Mouse (Mus musculus): ENCODE data around the gene Ddx20.
A peak's percentile ranks its signal among the peaks of the same experiment; 100 is the strongest.

Gene Ddx20

GRCm38 (mm10) chr3:105705061-105705549 is 17.7 kb upstream of the Ddx20 start:
- DNase-seq (ENCODE audit: low read depth) = peak; percentile 55

GRCm38 (mm10) chr3:105704031-105705008 is 16.9 kb upstream of the Ddx20 start, which contains the start of gene Inka2:
TSS of gene Inka2 (plus strand) at chr3:105704599.
- DNase-seq (ENCODE audit: low read depth) = peak; percentile 92

- DNase-seq (ENCODE audit: low read depth) = no peak
Observed at GRCm38 (mm10) chr3:105703571-105703970, 16.2 kb upstream of the Ddx20 start.

- DNase-seq (ENCODE audit: low read depth) = no peak
Observed at GRCm38 (mm10) chr3:105701399-105701798, 14.0 kb upstream of the Ddx20 start.

- peak; percentile 71 for DNase-seq (ENCODE audit: low read depth)
Observed at GRCm38 (mm10) chr3:105700786-105701185, 13.4 kb upstream of the Ddx20 start.

- DNase-seq (ENCODE audit: low read depth) = no peak
Observed at GRCm38 (mm10) chr3:105699241-105699933, 12.0 kb upstream of the Ddx20 start.

- no peak for DNase-seq (ENCODE audit: low read depth)
Observed at GRCm38 (mm10) chr3:105698311-105698710, 10.9 kb upstream of the Ddx20 start.

- DNase-seq (ENCODE audit: low read depth) = no peak
Observed at GRCm38 (mm10) chr3:105697148-105697441, 9.7 kb upstream of the Ddx20 start.

- no peak for DNase-seq (ENCODE audit: low read depth)
Observed at GRCm38 (mm10) chr3:105696387-105697147, 9.2 kb upstream of the Ddx20 start.

GRCm38 (mm10) chr3:105695476-105696386 is 8.4 kb upstream of the Ddx20 start:
- DNase-seq (ENCODE audit: low read depth) = no peak

- DNase-seq (ENCODE audit: low read depth) = no peak
Observed at GRCm38 (mm10) chr3:105693327-105694080, 6.1 kb upstream of the Ddx20 start.

- DNase-seq (ENCODE audit: low read depth) = peak; percentile 37
Observed at GRCm38 (mm10) chr3:105688536-105688935, 1.2 kb upstream of the Ddx20 start.

- peak; percentile 55 for DNase-seq (ENCODE audit: low read depth)
Observed at GRCm38 (mm10) chr3:105686394-105687323, 715 bp downstream of the Ddx20 start.

- DNase-seq (ENCODE audit: low read depth) = no peak
Observed at GRCm38 (mm10) chr3:105680346-105680745, 7.0 kb downstream of the Ddx20 start.

- DNase-seq (ENCODE audit: low read depth) = peak; percentile 58
Observed at GRCm38 (mm10) chr3:105675932-105676331, 11.4 kb downstream of the Ddx20 start.

- DNase-seq (ENCODE audit: low read depth) = peak; percentile 91
Observed at GRCm38 (mm10) chr3:105674595-105675218, 12.7 kb downstream of the Ddx20 start.

GRCm38 (mm10) chr3:105670801-105671200 is 16.6 kb downstream of the Ddx20 start:
- DNase-seq (ENCODE audit: low read depth) = no peak

GRCm38 (mm10) chr3:105669776-105670175 is 17.6 kb downstream of the Ddx20 start:
- DNase-seq (ENCODE audit: low read depth) = no peak

GRCm38 (mm10) chr3:105668161-105668560 is 19.2 kb downstream of the Ddx20 start:
- DNase-seq (ENCODE audit: low read depth) = no peak

All from 416B (cell line).